In genomic region chr17:44309914-44310622, GRCm38 (mm10) we compare ENCODE assay signal across 14 mouse cellular contexts.
DNase-seq lines count a peak whose midpoint lies in the region; TF ChIP-seq lines count a peak whose summit lies in the region.
"Had no signal": no experiment of that assay in that cellular context is flagged by ENCODE, and none has a peak within 500 bp of the region (broad histone marks: within the 10 kb centered on the region; RNA-seq: fewer than 3 reads in every experiment).

No protein-coding gene starts in this region.

- TF ChIP-seq POLR2A in olfactory bulb, adult 2 months (IDR thresholded peaks at IDR 0.05; ENCODE audit: insufficient read depth, low read depth, low read length) = no peak

- H3K4me1 ChIP-seq in olfactory bulb, adult 2 months (ENCODE audit: control insufficient read depth, insufficient read depth, low read length) = peaks cover 9% of the 10 kb centered on the region; the same call in 1 of the 2 replicates
- H3K4me1 ChIP-seq: forebrain, embryonic 10.5 days; hindbrain, embryonic 15.5 days had no signal

- 28% methylated on average over 10 of the region's 10 CpGs for WGBS in olfactory bulb, adult 2 months

- no peak for TF ChIP-seq CTCF in olfactory bulb, adult 2 months (IDR thresholded peaks at IDR 0.05; ENCODE audit: insufficient read depth, low read depth, low read length)

- DNase-seq in gastrocnemius, postnatal 10 days = peak; percentile 10
- no peak for DNase-seq in gastrocnemius, adult 18-20 months (ENCODE audit: low spot score)
- DNase-seq in 3134 (ENCODE audit: extremely low read depth, insufficient read length, low spot score) (peak; percentile 5), NIH3T3 (ENCODE audit: low read depth) (peak; percentile 13)
- DNase-seq in thymus, postnatal 25 days = no peak
- DNase-seq: adrenal gland, postnatal 14 days; B cell, adult 2 months; cerebellum, adult 18-20 months; heart, adult 2 months; heart, postnatal 36 days had no signal

- 0 out of 2 replicates have a peak overlapping the region, but pooled peaks have one; percentile 45 for H3K27ac ChIP-seq in olfactory bulb, adult 2 months (ENCODE audit: insufficient read depth, low read depth, low read length)
- H3K27ac ChIP-seq: forebrain, embryonic 10.5 days; heart, adult 2 months; hindbrain, embryonic 15.5 days had no signal

- no peak overlapping the region for H3K4me3 ChIP-seq in olfactory bulb, adult 2 months (ENCODE audit: insufficient read depth, low read depth, low read length)
- H3K4me3 ChIP-seq: erythroblast, embryonic 14.5 days; forebrain, embryonic 10.5 days; heart, adult 2 months; hindbrain, embryonic 15.5 days had no signal

Comparison
In these comparisons a context has a peak if more than half of its experiments do, and no peak if none do; other contexts are left out.
1. DNase-seq: peak in gastrocnemius, postnatal 10 days (single experiment), 3134 (single experiment) and NIH3T3 (single experiment); none in gastrocnemius, adult 18-20 months (single experiment) and thymus, postnatal 25 days (single experiment).